Mouse (Mus musculus) bone marrow macrophage, adult 2 months (primary cell): ENCODE data around the gene BC029722.

ENCODE experiments used
- CTCF ChIP-seq: IDR thresholded peaks from 2 replicates; pipeline ENCODE4 v1.5.1; 2012; ENCODE audit warnings: low read depth, mild to moderate bottlenecking, low read length, moderate library complexity
- POLR2A ChIP-seq: IDR thresholded peaks from 2 replicates; pipeline ENCODE4 v1.6.1; 2012; ENCODE audit warnings: mild to moderate bottlenecking, low read depth, low read length, borderline replicate concordance

DNA sequence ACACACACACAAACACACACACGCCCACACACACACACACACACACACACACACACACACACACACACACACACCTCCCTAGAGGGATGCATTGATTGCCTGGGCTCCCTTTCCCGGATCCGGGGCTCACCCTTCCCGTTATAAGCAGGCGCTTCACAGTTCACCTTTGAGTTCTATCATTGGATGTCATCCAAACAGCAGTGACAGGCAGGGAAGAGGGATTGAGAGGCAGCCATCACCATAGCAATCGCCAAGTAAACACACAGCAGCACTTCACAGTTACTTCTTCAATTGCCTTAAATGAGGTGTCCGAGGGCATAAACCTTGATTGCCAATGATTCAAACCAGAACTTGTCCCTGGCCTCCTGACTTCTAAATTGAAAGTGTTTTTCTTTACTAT is 40.2 kb downstream of the BC029722 start:
- no peak for TF ChIP-seq POLR2A
- TF ChIP-seq CTCF: no peak
